Mouse (Mus musculus): Measurements from ENCODE around the gene Plagl2.

GRCm38 (mm10) chr2:153186176-153186591, 55.0 kb downstream of the Plagl2 start:
- TF ChIP-seq POLR2A (IDR thresholded peaks at IDR 0.05; ENCODE audit: borderline replicate concordance, extremely low read depth, low read depth, low read length) (no peak), CTCF (IDR thresholded peaks at IDR 0.05; ENCODE audit: insufficient read depth, low read length) (no peak)
